Mouse (Mus musculus): ENCODE results near the gene 4931428L18Rik.

- TF ChIP-seq POLR2A (IDR thresholded peaks at IDR 0.05; ENCODE audit: borderline replicate concordance, low read depth, low read length) = no peak
- no peak for TF ChIP-seq CTCF (IDR thresholded peaks at IDR 0.05; ENCODE audit: low read depth, low read length)
These were observed 206.4 kb downstream of the 4931428L18Rik start for GRCm38 (mm10) chr1:31016068-31016467.

All from bone marrow macrophage, adult 2 months (primary cell).